Mouse (Mus musculus) WW6 (cell line): ENCODE measurements around the gene Gm5565.
"Not testable (repeated sequence)": the region's sequence is repeated elsewhere in the genome, so short reads cannot be mapped to it uniquely, and the experiment has no call there.

Experiments used
- DNase-seq: peaks from one replicate; pipeline ENCODE4 v3.0.0-alpha.2; 2013; ENCODE audit warnings: low read depth, low spot score

The Gm5565 gene

GRCm38 (mm10) chr5:146160439-146160838, at the start of gene Gm5565:
Gene Gm5565, minus strand, starts transcription at chr5:146160539.
- DNase-seq = not testable (repeated sequence)

- DNase-seq = no peak
Observed at GRCm38 (mm10) chr5:146205537-146205936, 45.2 kb upstream of the Gm5565 start.

- no peak for DNase-seq
Observed at GRCm38 (mm10) chr5:146203921-146204320, 43.6 kb upstream of the Gm5565 start.

GRCm38 (mm10) chr5:146200580-146200979, 40.2 kb upstream of the Gm5565 start:
- no peak for DNase-seq

- DNase-seq = no peak
Observed at GRCm38 (mm10) chr5:146199540-146199939, 39.2 kb upstream of the Gm5565 start.

GRCm38 (mm10) chr5:146199073-146199472, 38.7 kb upstream of the Gm5565 start:
- no peak for DNase-seq

- no peak for DNase-seq
Observed at GRCm38 (mm10) chr5:146193360-146193759, 33.0 kb upstream of the Gm5565 start.

- DNase-seq = no peak
Observed at GRCm38 (mm10) chr5:146190501-146191269, 30.3 kb upstream of the Gm5565 start.

- DNase-seq = no peak
Observed at GRCm38 (mm10) chr5:146190093-146190492, 29.8 kb upstream of the Gm5565 start.

- DNase-seq = no peak
Observed at GRCm38 (mm10) chr5:146188712-146189111, 28.4 kb upstream of the Gm5565 start.

- DNase-seq = no peak
Observed at GRCm38 (mm10) chr5:146188144-146188543, 27.8 kb upstream of the Gm5565 start.

- DNase-seq = not testable (repeated sequence)
Observed at GRCm38 (mm10) chr5:146187441-146187840, 27.1 kb upstream of the Gm5565 start.

- DNase-seq = not testable (repeated sequence)
Observed at GRCm38 (mm10) chr5:146185204-146185603, 24.9 kb upstream of the Gm5565 start, which contains the start of gene 1700001J03Rik. Gene 1700001J03Rik, minus strand, starts transcription at chr5:146185304.

- not testable (repeated sequence) for DNase-seq
Observed at GRCm38 (mm10) chr5:146172744-146173143, 12.4 kb upstream of the Gm5565 start.

- not testable (repeated sequence) for DNase-seq
Observed at GRCm38 (mm10) chr5:146170621-146171020, 10.3 kb upstream of the Gm5565 start, which contains the start of gene Gm6309. Gene Gm6309, minus strand, starts transcription at chr5:146170721.

- DNase-seq = not testable (repeated sequence)
Observed at GRCm38 (mm10) chr5:146158326-146158725, 2.0 kb downstream of the Gm5565 start.

- no peak for DNase-seq
Observed at GRCm38 (mm10) chr5:146150454-146150853, 9.9 kb downstream of the Gm5565 start.

- DNase-seq = peak; percentile 9
Observed at GRCm38 (mm10) chr5:146147903-146148302, 12.4 kb downstream of the Gm5565 start.
